Mouse (Mus musculus): ENCODE measurements around the gene Fam205a3. TPM values are rescaled to one million over a fixed set of nuclear protein-coding genes. Genes with fewer than 3 reads are reported as not detected.
"Not testable (repeated sequence)": the region's sequence is repeated elsewhere in the genome, so short reads cannot be mapped to it uniquely, and the experiment has no call there.

The Fam205a3 gene
- under 1 TPM in 1 of 2 experiments, not detected in 1; 0.12 TPM for total RNA-seq (2021)
- long read RNA-seq, experiment 1, result 0 reads
- long read RNA-seq, experiment 2, result 0 reads

GRCm38 (mm10) chr4:42318034-42318433 is at the start of gene Fam205a3:
Gene Fam205a3, plus strand, starts transcription at chr4:42318334.
- not testable (repeated sequence) for DNase-seq (ENCODE audit: low spot score)

GRCm38 (mm10) chr4:42293967-42294366 is 24.2 kb upstream of the Fam205a3 start, which contains the start of gene Gm21953:
Gene Gm21953, plus strand, starts transcription at chr4:42294267.
- DNase-seq (ENCODE audit: low spot score), result not testable (repeated sequence)

Other genes starting within 250 kb of the Fam205a3 start
- gene Gm3893, start 227.1 kb upstream of the Fam205a3 start, total RNA-seq (2021), result not detected
- 10 to 100 TPM in 1 of 2 experiments, 1 to 10 TPM in 1; 9.6 to 12.6 TPM for gene Gm13304, start 203.5 kb upstream of the Fam205a3 start, total RNA-seq (2021)
- under 1 TPM in 1 of 2 experiments, not detected in 1; 0.64 TPM for gene Gm13306, start 164.9 kb upstream of the Fam205a3 start, total RNA-seq (2021)
- under 1 TPM in 1 of 2 experiments, not detected in 1; 0.62 TPM for gene Gm13305, start 149.7 kb upstream of the Fam205a3 start, total RNA-seq (2021)
- gene Gm10600, start 77.7 kb upstream of the Fam205a3 start, total RNA-seq (2021), result under 1 TPM; 0.96 to 1.00 TPM
- not detected for gene Ccl21b, start 62.6 kb upstream of the Fam205a3 start, total RNA-seq (2021)
- gene Gm21953, start 24.1 kb upstream of the Fam205a3 start, total RNA-seq (2021), result not detected
- gene Gm21586, start 121.0 kb downstream of the Fam205a3 start, total RNA-seq (2021), result not detected
- under 1 TPM in 1 of 2 experiments, not detected in 1; 0.14 TPM for gene Gm2163, start 148.4 kb downstream of the Fam205a3 start, total RNA-seq (2021)
- under 1 TPM in 1 of 2 experiments, not detected in 1; 0.12 TPM for gene Fam205a2, start 209.8 kb downstream of the Fam205a3 start, total RNA-seq (2021)